Mouse (Mus musculus) forebrain, embryonic 15.5 days (tissue): Measurements from ENCODE around the gene Plcg2. TPM values are rescaled to one million over a fixed set of nuclear protein-coding genes. Genes with fewer than 3 reads are reported as not detected.

Experiments used
- ATAC-seq: fragments of 200-750 bp; cut with Nextera tagmentation; replicated peaks from 2 replicates; pipeline ENCODE4 v1.8.0; 2017; ENCODE audit warnings: mild to moderate bottlenecking, moderate TSS enrichment, moderate library complexity
- H3K27ac ChIP-seq: fragments of 300-500 bp; sonication (generic); replicated peaks from 2 replicates; pipeline ENCODE4 v1.5.1; 2015; ENCODE audit warnings: mild to moderate bottlenecking, inconsistent platforms
- H3K27me3 ChIP-seq: fragments of 300-500 bp; sonication (generic); 2 replicates; pipeline ENCODE4 v1.6.1; 2015; ENCODE audit warnings: inconsistent platforms
- H3K36me3 ChIP-seq: fragments of 300-500 bp; sonication (generic); 2 replicates; pipeline ENCODE4 v1.6.1; 2015; ENCODE audit warnings: mild to moderate bottlenecking, inconsistent platforms
- H3K4me1 ChIP-seq: fragments of 300-500 bp; sonication (generic); 2 replicates; pipeline ENCODE4 v1.6.1; 2015; ENCODE audit warnings: inconsistent platforms
- H3K4me2 ChIP-seq: fragments of 300-500 bp; sonication (generic); replicated peaks from 2 replicates; pipeline ENCODE4 v1.6.1; 2015; ENCODE audit warnings: mild to moderate bottlenecking, inconsistent platforms
- H3K4me3 ChIP-seq: fragments of 300-500 bp; sonication (generic); 2 replicates; pipeline ENCODE4 v1.5.1; 2015; ENCODE audit warnings: mild to moderate bottlenecking, inconsistent platforms
- H3K9ac ChIP-seq: fragments of 300-500 bp; sonication (generic); replicated peaks from 2 replicates; pipeline ENCODE4 v1.6.1; 2015; ENCODE audit warnings: mild to moderate bottlenecking, inconsistent platforms
- H3K9me3 ChIP-seq: fragments of 300-500 bp; sonication (generic); 2 replicates; pipeline ENCODE4 v1.6.1; 2016; ENCODE audit warnings: inconsistent platforms
- WGBS: fragments of 180-500 bp; shearing (Covaris S2); methylation state at CpG from one replicate; pipeline ENCODE4 v1.1.7; 2015; ENCODE audit warnings: mixed read lengths; 5-methylcytosine and 5-hydroxymethylcytosine counted together
- polyA plus RNA-seq: library from polyadenylated mRNA; unstranded; fragments of >200 nt; fragmentation: Nextera tagmentation; extraction: Ambion mirVana; gene quantifications from 2 replicates; pipeline ENCODE4 v1.2.1, GENCODE M21; 2015

Plcg2 gene
- polyA plus RNA-seq, 1 experiment from 2014 or later = 0.89 TPM

DNA sequence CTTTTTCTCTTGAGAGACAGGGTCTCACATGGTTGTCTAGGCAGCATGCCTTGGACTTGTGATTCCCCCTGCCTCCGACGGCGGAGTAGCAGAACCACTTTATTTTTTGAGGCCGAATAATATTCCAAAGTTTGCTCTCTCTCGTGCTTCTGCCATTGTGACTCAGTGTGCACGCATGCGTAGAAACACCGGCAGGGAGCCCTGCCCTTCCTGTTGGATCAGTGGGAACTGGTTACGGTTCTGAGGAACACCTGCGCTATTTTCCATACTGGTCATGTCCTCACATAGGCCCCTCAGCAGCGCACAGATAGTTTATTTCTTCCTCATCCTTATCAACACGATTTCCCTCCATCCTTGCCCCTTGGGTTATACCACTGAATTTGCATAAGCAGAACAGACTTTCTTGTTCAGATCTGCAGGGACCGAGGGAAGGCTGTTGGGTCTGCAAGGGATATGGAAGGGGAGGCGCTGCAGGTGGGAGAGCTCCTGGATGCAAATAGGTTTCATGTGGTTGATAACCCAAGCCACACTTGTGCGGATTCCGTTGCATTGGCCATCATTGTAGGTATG lies 64.4 kb downstream of the Plcg2 start:
- no peak overlapping the region for H3K27ac ChIP-seq
- H3K9me3 ChIP-seq = no peaks in the 10 kb centered on the region
- no peak for ATAC-seq
- no peaks in the 10 kb centered on the region for H3K36me3 ChIP-seq
- H3K4me2 ChIP-seq = peak overlapping the region; percentile 29; the same call in 1 of the 2 replicates
- 0 out of 2 replicates have a peak, but pooled peaks cover 3% of the 10 kb centered on the region for H3K4me1 ChIP-seq
- H3K27me3 ChIP-seq = no peaks in the 10 kb centered on the region
- no peak overlapping the region for H3K9ac ChIP-seq
- 0 out of 2 replicates have a peak overlapping the region, but pooled peaks have one; percentile 10 for H3K4me3 ChIP-seq
- WGBS = 25% methylated on average over 16 of the region's 16 CpGs

GRCm38 (mm10) chr8:117569409-117569808 lies 71.3 kb downstream of the Plcg2 start:
- ATAC-seq = no peak
- Histone ChIP-seq H3K9me3 (no peaks in the 10 kb centered on the region), H3K4me1 (no peaks in the 10 kb centered on the region), H3K27me3 (no peaks in the 10 kb centered on the region), H3K27ac (no peak overlapping the region), H3K4me2 (no peak overlapping the region), H3K9ac (no peak overlapping the region), H3K36me3 (no peaks in the 10 kb centered on the region), H3K4me3 (no peak overlapping the region)
- WGBS = 27% methylated on average over 5 of the region's 5 CpGs

DNA sequence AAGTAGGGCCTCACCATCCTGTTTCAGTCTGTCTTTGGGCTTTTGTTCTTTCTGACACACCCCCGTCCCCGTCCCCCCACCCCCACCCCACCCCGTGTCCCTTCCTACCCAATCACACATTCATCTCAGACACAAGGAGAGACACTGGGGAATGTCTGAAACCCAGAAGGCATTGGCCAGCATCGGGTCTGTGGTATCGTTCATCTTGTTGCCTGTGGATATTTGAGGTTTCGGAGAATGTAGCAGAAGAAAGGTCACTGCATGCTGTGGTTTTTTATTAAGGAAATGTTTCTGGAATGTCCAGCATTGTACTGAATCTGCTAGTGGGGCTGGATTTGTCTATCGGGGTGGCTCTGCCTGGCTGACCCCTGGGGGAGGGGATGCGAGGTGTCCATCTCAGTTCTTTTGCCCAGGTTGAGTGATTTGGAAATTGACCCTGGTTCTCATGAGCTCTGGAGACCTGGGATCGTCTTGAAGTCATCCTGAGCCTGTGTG lies 78.2 kb downstream of the Plcg2 start:
- Histone ChIP-seq H3K27me3 (no peaks in the 10 kb centered on the region), H3K36me3 (no peaks in the 10 kb centered on the region), H3K27ac (no peak overlapping the region), H3K9ac (no peak overlapping the region), H3K4me2 (no peak overlapping the region), H3K4me3 (no peak overlapping the region), H3K4me1 (no peaks in the 10 kb centered on the region), H3K9me3 (no peaks in the 10 kb centered on the region)
- ATAC-seq = no peak
- WGBS = 62% methylated on average over 9 of the region's 9 CpGs

GRCm38 (mm10) chr8:117577059-117577458 lies 79.0 kb downstream of the Plcg2 start:
- H3K36me3 ChIP-seq = no peaks in the 10 kb centered on the region
- H3K9me3 ChIP-seq = no peaks in the 10 kb centered on the region
- H3K4me3 ChIP-seq = no peak overlapping the region
- H3K4me1 ChIP-seq = no peaks in the 10 kb centered on the region
- no peak overlapping the region for H3K9ac ChIP-seq
- no peaks in the 10 kb centered on the region for H3K27me3 ChIP-seq
- WGBS = 87% methylated on average over 6 of the region's 6 CpGs
- H3K4me2 ChIP-seq = no peak overlapping the region
- H3K27ac ChIP-seq = no peak overlapping the region
- no peak for ATAC-seq

GRCm38 (mm10) chr8:117577883-117578282 lies 79.8 kb downstream of the Plcg2 start:
- Histone ChIP-seq H3K4me3 (no peak overlapping the region), H3K4me2 (no peak overlapping the region), H3K36me3 (no peaks in the 10 kb centered on the region), H3K9me3 (no peaks in the 10 kb centered on the region), H3K27me3 (no peaks in the 10 kb centered on the region), H3K4me1 (no peaks in the 10 kb centered on the region), H3K27ac (no peak overlapping the region), H3K9ac (no peak overlapping the region)
- no peak for ATAC-seq
- 53% methylated on average over 10 of the region's 10 CpGs for WGBS

DNA sequence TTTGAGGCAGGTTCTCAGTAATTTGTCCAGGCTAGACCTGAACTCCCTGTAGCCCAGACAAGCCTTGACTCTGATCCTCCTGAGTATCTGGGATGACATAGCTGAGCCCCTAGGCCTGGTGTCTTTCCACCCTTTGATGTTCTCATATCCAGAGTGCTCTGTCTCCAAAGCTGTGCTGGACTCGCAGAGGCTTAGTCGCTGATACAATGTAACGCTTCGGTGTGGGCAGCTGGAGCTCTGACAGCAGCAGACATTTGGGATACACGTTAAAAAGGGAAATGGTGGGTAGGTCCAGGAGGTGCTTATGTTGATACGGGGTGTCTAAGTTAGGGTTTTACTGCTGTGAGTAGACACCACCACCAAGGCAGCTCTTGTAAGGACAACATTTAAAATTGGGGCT lies 80.8 kb downstream of the Plcg2 start:
- H3K4me2 ChIP-seq = no peak overlapping the region
- no peak for ATAC-seq
- H3K9me3 ChIP-seq = no peaks in the 10 kb centered on the region
- H3K27ac ChIP-seq = no peak overlapping the region
- no peaks in the 10 kb centered on the region for H3K27me3 ChIP-seq
- H3K36me3 ChIP-seq = no peaks in the 10 kb centered on the region
- no peak overlapping the region for H3K4me3 ChIP-seq
- H3K9ac ChIP-seq = no peak overlapping the region
- WGBS = 87% methylated on average over 6 of the region's 6 CpGs
- no peaks in the 10 kb centered on the region for H3K4me1 ChIP-seq

- Histone ChIP-seq H3K4me2 (no peak overlapping the region), H3K9ac (no peak overlapping the region), H3K36me3 (no peaks in the 10 kb centered on the region), H3K9me3 (no peaks in the 10 kb centered on the region), H3K27me3 (no peaks in the 10 kb centered on the region), H3K4me1 (no peaks in the 10 kb centered on the region), H3K27ac (no peak overlapping the region), H3K4me3 (no peak overlapping the region)
- WGBS = 86% methylated on average over 5 of the region's 5 CpGs
- no peak for ATAC-seq
These were observed 95.8 kb downstream of the Plcg2 start for GRCm38 (mm10) chr8:117593862-117594261.

DNA sequence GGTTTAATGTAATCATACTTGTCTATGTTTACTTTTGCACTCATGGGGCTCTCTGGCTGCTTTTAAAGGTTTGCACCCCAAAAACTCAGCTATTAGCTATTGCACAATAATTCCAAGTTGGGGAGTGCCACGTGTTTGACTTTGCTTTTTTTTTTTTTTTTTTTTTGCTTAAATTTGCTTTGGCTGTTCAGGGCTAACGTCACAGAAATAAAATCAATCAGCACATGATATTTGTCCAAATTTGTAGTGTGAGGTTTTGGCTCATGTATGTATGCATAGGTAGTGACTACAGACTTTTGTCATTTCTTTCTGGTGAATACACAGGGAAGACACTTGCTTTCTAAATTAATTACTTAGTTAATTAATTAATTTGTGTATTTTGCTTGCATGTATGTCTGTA lies 96.9 kb downstream of the Plcg2 start:
- WGBS = 80% methylated on average over 2 of the region's 2 CpGs

DNA sequence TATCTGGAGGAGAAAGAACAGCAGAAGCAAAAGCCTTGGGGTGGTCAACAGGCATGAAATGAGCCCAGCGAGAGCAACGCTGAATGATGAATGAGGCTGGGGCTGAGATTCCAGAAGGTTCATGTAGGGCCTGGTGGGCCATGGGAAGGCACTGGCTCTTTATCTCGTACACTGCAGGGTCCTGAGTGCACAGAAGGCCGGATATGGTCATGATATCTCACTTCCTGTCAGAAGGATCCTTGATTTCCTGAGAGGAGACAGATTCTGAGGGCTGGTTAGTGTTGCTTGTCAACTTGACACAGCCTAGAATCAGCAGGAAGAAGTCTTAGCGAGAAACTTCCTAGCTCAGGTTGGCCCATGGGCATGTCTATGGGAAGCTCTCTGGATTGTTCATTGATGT lies 98.7 kb downstream of the Plcg2 start:
- H3K36me3 ChIP-seq = no peaks in the 10 kb centered on the region
- no peak for ATAC-seq
- no peak overlapping the region for H3K4me2 ChIP-seq
- no peak overlapping the region for H3K4me3 ChIP-seq
- H3K9ac ChIP-seq = no peak overlapping the region
- no peak overlapping the region for H3K27ac ChIP-seq
- 89% methylated on average over 5 of the region's 5 CpGs for WGBS
- no peaks in the 10 kb centered on the region for H3K27me3 ChIP-seq
- no peaks in the 10 kb centered on the region for H3K4me1 ChIP-seq
- no peaks in the 10 kb centered on the region for H3K9me3 ChIP-seq

More for the DNA sequence above, 96.9 kb downstream of the Plcg2 start:
- no peaks in the 10 kb centered on the region for H3K27me3 ChIP-seq
- no peaks in the 10 kb centered on the region for H3K36me3 ChIP-seq
- no peak overlapping the region for H3K4me2 ChIP-seq
- H3K4me1 ChIP-seq = no peaks in the 10 kb centered on the region
- no peaks in the 10 kb centered on the region for H3K9me3 ChIP-seq
- ATAC-seq = no peak
- no peak overlapping the region for H3K4me3 ChIP-seq
- H3K27ac ChIP-seq = no peak overlapping the region
- no peak overlapping the region for H3K9ac ChIP-seq

- H3K9ac ChIP-seq = no peak overlapping the region
- no peak for ATAC-seq
- 75% methylated on average over 13 of the region's 13 CpGs for WGBS
- no peak overlapping the region for H3K4me3 ChIP-seq
- H3K4me2 ChIP-seq = no peak overlapping the region
- H3K4me1 ChIP-seq = no peaks in the 10 kb centered on the region
- H3K27ac ChIP-seq = no peak overlapping the region
- no peaks in the 10 kb centered on the region for H3K9me3 ChIP-seq
- H3K36me3 ChIP-seq = no peaks in the 10 kb centered on the region
- H3K27me3 ChIP-seq = no peaks in the 10 kb centered on the region
These were observed 102.7 kb downstream of the Plcg2 start for GRCm38 (mm10) chr8:117600839-117601238.

- Histone ChIP-seq H3K4me1 (no peaks in the 10 kb centered on the region), H3K27me3 (no peaks in the 10 kb centered on the region), H3K9me3 (no peaks in the 10 kb centered on the region), H3K9ac (no peak overlapping the region), H3K36me3 (no peaks in the 10 kb centered on the region), H3K4me3 (no peak overlapping the region), H3K27ac (no peak overlapping the region), H3K4me2 (no peak overlapping the region)
- 92% methylated on average over 12 of the region's 12 CpGs for WGBS
- no peak for ATAC-seq
These were observed 106.0 kb downstream of the Plcg2 start for GRCm38 (mm10) chr8:117604101-117604500.

GRCm38 (mm10) chr8:117604671-117605070 lies 106.6 kb downstream of the Plcg2 start:
- Histone ChIP-seq H3K9ac (no peak overlapping the region), H3K27ac (no peak overlapping the region), H3K4me1 (no peaks in the 10 kb centered on the region), H3K27me3 (no peaks in the 10 kb centered on the region), H3K4me3 (no peak overlapping the region), H3K4me2 (no peak overlapping the region), H3K9me3 (no peaks in the 10 kb centered on the region), H3K36me3 (no peaks in the 10 kb centered on the region)
- no peak for ATAC-seq
- WGBS = 91% methylated on average over 14 of the region's 14 CpGs

GRCm38 (mm10) chr8:117605201-117605600 lies 107.1 kb downstream of the Plcg2 start:
- H3K36me3 ChIP-seq = no peaks in the 10 kb centered on the region
- no peaks in the 10 kb centered on the region for H3K4me1 ChIP-seq
- H3K4me3 ChIP-seq = no peak overlapping the region
- WGBS = 89% methylated on average over 8 of the region's 8 CpGs
- H3K4me2 ChIP-seq = no peak overlapping the region
- H3K9me3 ChIP-seq = no peaks in the 10 kb centered on the region
- no peak overlapping the region for H3K27ac ChIP-seq
- no peak overlapping the region for H3K9ac ChIP-seq
- no peak for ATAC-seq
- H3K27me3 ChIP-seq = no peaks in the 10 kb centered on the region
